Mouse (Mus musculus): ENCODE measurements around the gene Fiz1.

- TF ChIP-seq CTCF (IDR thresholded peaks at IDR 0.05; ENCODE audit: low read depth) = no peak; the same call in 1 of the 2 replicates
- peak; percentile 32 for TF ChIP-seq EP300 (optimal IDR thresholded peaks at IDR 0.05)
Observed at GRCm38 (mm10) chr7:5015118-5016001, 863 bp upstream of the Fiz1 start, which contains the start of gene Gm44973.

Measured in stomach, postnatal 0 days (tissue).